Mouse (Mus musculus) heart, embryonic 14.5 days (tissue): Measurements from ENCODE around the gene Tcf7l1. TPM values are rescaled to one million over a fixed set of nuclear protein-coding genes. Genes with fewer than 3 reads are reported as not detected.

Source experiments
- ATAC-seq: fragments of 200-750 bp; cut with Nextera tagmentation; 2 replicates; pipeline ENCODE4 v1.8.0; 2017; ENCODE audit warnings: low read depth, moderate TSS enrichment; ENCODE audit not compliant: insufficient number of reproducible peaks, insufficient read depth, low FRiP score
- H3K27ac ChIP-seq, 2 experiments: fragments of 200-500 bp in 1 of 2; fragments of 300-500 bp in 1 of 2; sonication (generic) in 1 of 2; replicated peaks in 1 of 2; 2 replicates each; pipeline ENCODE4 v1.5.1; 2012 to 2014; ENCODE audit warnings: low read depth in 2 of 2, low read length in 2 of 2, control low read depth in 1 of 2, mild to moderate bottlenecking in 1 of 2, mixed read lengths in 1 of 2; ENCODE audit not compliant: control insufficient read depth in 1 of 2, insufficient read depth in 1 of 2
- H3K27me3 ChIP-seq: fragments of 300-500 bp; sonication (generic); 2 replicates; pipeline ENCODE4 v1.6.1; 2014; ENCODE audit warnings: mild to moderate bottlenecking, low read length, control low read depth; ENCODE audit not compliant: control insufficient read depth, insufficient read depth
- H3K36me3 ChIP-seq: fragments of 300-500 bp; sonication (generic); 2 replicates; pipeline ENCODE4 v1.6.1; 2014; ENCODE audit warnings: mild to moderate bottlenecking, control low read depth, low read length, mixed read lengths; ENCODE audit not compliant: control insufficient read depth, insufficient read depth
- H3K4me1 ChIP-seq, 2 experiments: fragments of 200-500 bp in 1 of 2; fragments of 300-500 bp in 1 of 2; sonication (generic) in 1 of 2; 2 replicates each; pipeline ENCODE4 v1.6.1; 2012 to 2014; ENCODE audit warnings: low read length in 2 of 2, control low read depth in 1 of 2, mixed read lengths in 1 of 2; ENCODE audit not compliant: control insufficient read depth in 2 of 2, insufficient read depth in 2 of 2
- H3K4me2 ChIP-seq: fragments of 300-500 bp; sonication (generic); 2 replicates; pipeline ENCODE4 v1.6.1; 2014; ENCODE audit warnings: mild to moderate bottlenecking, low read length
- H3K4me3 ChIP-seq, 2 experiments: fragments of 200-500 bp in 1 of 2; fragments of 300-500 bp in 1 of 2; sonication (generic) in 1 of 2; 2 replicates each; pipeline ENCODE4 v1.5.1; 2012 to 2014; ENCODE audit warnings: low read length in 2 of 2, mild to moderate bottlenecking in 2 of 2, control low read depth in 1 of 2, low read depth in 1 of 2, moderate library complexity in 1 of 2; ENCODE audit not compliant: control insufficient read depth in 1 of 2, insufficient read depth in 1 of 2
- H3K9ac ChIP-seq: fragments of 300-500 bp; sonication (generic); 2 replicates; pipeline ENCODE4 v1.6.1; 2014; ENCODE audit warnings: mild to moderate bottlenecking, low read length
- H3K9me3 ChIP-seq: fragments of 300-500 bp; sonication (generic); 2 replicates; pipeline ENCODE4 v1.6.1; 2016; ENCODE audit warnings: low read length, control low read depth; ENCODE audit not compliant: control insufficient read depth
- WGBS: fragments of 180-500 bp; shearing (Covaris S2); extraction: QIAGEN DNeasy Blood & Tissue Kit; methylation state at CpG from one replicate; pipeline ENCODE4 v1.1.7; 2014; 5-methylcytosine and 5-hydroxymethylcytosine counted together
- polyA plus RNA-seq: library from polyadenylated mRNA; unstranded; fragments of >200 nt; fragmentation: Nextera tagmentation; extraction: Ambion mirVana; gene quantifications from 2 replicates; pipeline ENCODE4 v1.2.1, GENCODE M21; 2014

Gene Tcf7l1
- polyA plus RNA-seq, 1 experiment from 2014 or later = 17.4 TPM

GRCm38 (mm10) chr6:72626391-72626790, 162.7 kb downstream of the Tcf7l1 start:
- no peak overlapping the region for H3K4me3 ChIP-seq
- no peaks in the 10 kb centered on the region for H3K27me3 ChIP-seq
- H3K4me2 ChIP-seq = no peak overlapping the region
- no peak overlapping the region for H3K9ac ChIP-seq
- ATAC-seq = no peak
- no peaks in the 10 kb centered on the region for H3K4me1 ChIP-seq
- no peak overlapping the region for H3K27ac ChIP-seq
- 66% methylated on average over 7 of the region's 7 CpGs for WGBS
- no peaks in the 10 kb centered on the region for H3K9me3 ChIP-seq
- peaks cover 44% of the 10 kb centered on the region for H3K36me3 ChIP-seq

- H3K27me3 ChIP-seq = no peaks in the 10 kb centered on the region
- no peak overlapping the region for H3K4me2 ChIP-seq
- H3K4me1 ChIP-seq = no peaks in the 10 kb centered on the region; a peak in 1 of 4 replicates
- peaks cover 20% of the 10 kb centered on the region for H3K36me3 ChIP-seq
- no peak overlapping the region for H3K27ac ChIP-seq
- 89% methylated on average over 8 of the region's 8 CpGs for WGBS
- no peak for ATAC-seq
- H3K9me3 ChIP-seq = no peaks in the 10 kb centered on the region
- H3K9ac ChIP-seq = no peak overlapping the region
- H3K4me3 ChIP-seq = no peak overlapping the region
These were observed 165.2 kb downstream of the Tcf7l1 start for GRCm38 (mm10) chr6:72623661-72624402.

GRCm38 (mm10) chr6:72622917-72623316, 166.1 kb downstream of the Tcf7l1 start:
- no peak overlapping the region for H3K4me3 ChIP-seq
- no peaks in the 10 kb centered on the region; a peak in 1 of 4 replicates for H3K4me1 ChIP-seq
- 41% methylated on average over 3 of the region's 3 CpGs for WGBS
- H3K9me3 ChIP-seq = no peaks in the 10 kb centered on the region
- ATAC-seq = no peak
- peaks cover 14% of the 10 kb centered on the region for H3K36me3 ChIP-seq
- no peaks in the 10 kb centered on the region for H3K27me3 ChIP-seq
- H3K4me2 ChIP-seq = no peak overlapping the region
- H3K27ac ChIP-seq = no peak overlapping the region
- no peak overlapping the region for H3K9ac ChIP-seq

- no peak for ATAC-seq
- H3K4me2 ChIP-seq = no peak overlapping the region
- WGBS = 42% methylated on average over 5 of the region's 5 CpGs
- H3K36me3 ChIP-seq = no peaks in the 10 kb centered on the region
- H3K4me1 ChIP-seq = peaks cover under 1 to 5% of the 10 kb centered on the region in 2 experiments; a peak in 3 of 4 replicates
- H3K9ac ChIP-seq = no peak overlapping the region
- peak overlapping the region in 1 of 2 experiments; percentile 16; a peak in 1 of 4 replicates for H3K27ac ChIP-seq
- H3K9me3 ChIP-seq = no peaks in the 10 kb centered on the region
- no peak overlapping the region for H3K4me3 ChIP-seq
- no peaks in the 10 kb centered on the region for H3K27me3 ChIP-seq
These were observed 168.1 kb downstream of the Tcf7l1 start for GRCm38 (mm10) chr6:72620920-72621319.

- no peak for ATAC-seq
- H3K36me3 ChIP-seq = no peaks in the 10 kb centered on the region
- H3K9ac ChIP-seq = 0 out of 2 replicates have a peak overlapping the region, but pooled peaks have one; percentile 9
- 30% methylated on average over 12 of the region's 12 CpGs for WGBS
- H3K4me2 ChIP-seq = no peak overlapping the region
- H3K9me3 ChIP-seq = no peaks in the 10 kb centered on the region
- H3K4me1 ChIP-seq = peaks cover 7 to 15% of the 10 kb centered on the region in 2 experiments
- no peak overlapping the region for H3K4me3 ChIP-seq
- H3K27ac ChIP-seq = peak overlapping the region; percentile 24 to 48
- no peaks in the 10 kb centered on the region for H3K27me3 ChIP-seq
These were observed 169.1 kb downstream of the Tcf7l1 start for GRCm38 (mm10) chr6:72619734-72620532.

GRCm38 (mm10) chr6:72616643-72617288, 172.3 kb downstream of the Tcf7l1 start, which contains the start of gene Tgoln1:
Gene Tgoln1 (minus strand): TSS chr6:72617000.
- peak within 1 kb of the TSS; percentile 89 for H3K4me2 ChIP-seq
- peak; percentile 93 for ATAC-seq
- H3K9ac ChIP-seq = peak within 1 kb of the TSS; percentile 85
- peaks cover 7 to 25% of the 10 kb centered on the region in 2 experiments for H3K4me1 ChIP-seq
- WGBS = under 1% methylated on average over 41 of the region's 41 CpGs
- peak within 1 kb of the TSS; percentile 75 to 85 for H3K4me3 ChIP-seq
- H3K36me3 ChIP-seq = peaks cover 25% of the 10 kb centered on the region
- no peaks in the 10 kb centered on the region for H3K27me3 ChIP-seq
- H3K27ac ChIP-seq = peak within 1 kb of the TSS; percentile 88 to 89
- no peaks in the 10 kb centered on the region for H3K9me3 ChIP-seq
